Mouse (Mus musculus) cerebellum, adult 2 months (tissue): ENCODE measurements around the gene Alg9.

Experiments used
- CTCF ChIP-seq: fragments of 200-500 bp; IDR thresholded peaks from 2 replicates; pipeline ENCODE4 v1.5.1; 2011; ENCODE audit warnings: low read depth, mild to moderate bottlenecking, control low read depth, low read length, moderate library complexity, borderline replicate concordance; ENCODE audit not compliant: insufficient read depth
- POLR2A ChIP-seq: fragments of 200-500 bp; IDR thresholded peaks from 2 replicates; pipeline ENCODE4 v1.6.1; 2011; ENCODE audit warnings: low read length, control low read depth, borderline replicate concordance; ENCODE audit not compliant: insufficient read depth

GRCm38 (mm10) chr9:50742744-50743143, 32.1 kb upstream of the Alg9 start:
- TF ChIP-seq CTCF (no peak), POLR2A (no peak)
